Mouse (Mus musculus): ENCODE measurements around the gene D1Pas1. TPM values are rescaled to one million over a fixed set of nuclear protein-coding genes. Genes with fewer than 3 reads are reported as not detected.

Gene D1Pas1
- polyA plus RNA-seq, 1 experiment from 2014 or later, result not detected

GRCm38 (mm10) chr1:186930888-186931233 is 36.4 kb upstream of the D1Pas1 start:
- Histone ChIP-seq H3K9ac (ENCODE audit: low read depth, low read length) (no peak overlapping the region), H3K27me3 (ENCODE audit: control insufficient read depth, insufficient read depth, low read depth, low read length) (no peaks in the 10 kb centered on the region), H3K9me3 (replicated peaks; ENCODE audit: control insufficient read depth, low read length) (no peaks in the 10 kb centered on the region), H3K27ac (ENCODE audit: low read length) (no peak overlapping the region), H3K4me2 (ENCODE audit: low read depth, low read length) (no peak overlapping the region), H3K36me3 (ENCODE audit: control insufficient read depth, insufficient read depth) (no peaks in the 10 kb centered on the region), H3K4me3 (ENCODE audit: low read depth, low read length) (no peak overlapping the region), H3K4me1 (ENCODE audit: control insufficient read depth, low read depth, low read length) (no peaks in the 10 kb centered on the region)
- 76% methylated on average over 6 of the region's 6 CpGs for WGBS (ENCODE audit: insufficient replicate concordance)
- ATAC-seq (ENCODE audit: low read depth), result no peak

- Histone ChIP-seq H3K36me3 (ENCODE audit: control insufficient read depth, insufficient read depth) (no peaks in the 10 kb centered on the region), H3K4me2 (ENCODE audit: low read depth, low read length) (no peak overlapping the region), H3K27ac (ENCODE audit: low read length) (no peak overlapping the region), H3K9me3 (replicated peaks; ENCODE audit: control insufficient read depth, low read length) (no peaks in the 10 kb centered on the region), H3K9ac (ENCODE audit: low read depth, low read length) (no peak overlapping the region), H3K27me3 (ENCODE audit: control insufficient read depth, insufficient read depth, low read depth, low read length) (no peaks in the 10 kb centered on the region), H3K4me1 (ENCODE audit: control insufficient read depth, low read depth, low read length) (no peaks in the 10 kb centered on the region), H3K4me3 (ENCODE audit: low read depth, low read length) (no peak overlapping the region)
- no peak for ATAC-seq (ENCODE audit: low read depth)
- 73% methylated on average over 1 of the region's 1 CpGs for whole genome bisulfite sequencing (ENCODE audit: insufficient replicate concordance)
These were observed 33.0 kb upstream of the D1Pas1 start for GRCm38 (mm10) chr1:186934205-186934604.

- Histone ChIP-seq H3K27ac (ENCODE audit: low read length) (no peak overlapping the region), H3K27me3 (ENCODE audit: control insufficient read depth, insufficient read depth, low read depth, low read length) (no peaks in the 10 kb centered on the region), H3K9me3 (replicated peaks; ENCODE audit: control insufficient read depth, low read length) (no peaks in the 10 kb centered on the region; the same call in 1 of the 2 replicates), H3K36me3 (ENCODE audit: control insufficient read depth, insufficient read depth) (no peaks in the 10 kb centered on the region), H3K4me2 (ENCODE audit: low read depth, low read length) (no peak overlapping the region), H3K9ac (ENCODE audit: low read depth, low read length) (no peak overlapping the region), H3K4me3 (ENCODE audit: low read depth, low read length) (no peak overlapping the region), H3K4me1 (ENCODE audit: control insufficient read depth, low read depth, low read length) (no peaks in the 10 kb centered on the region; the same call in 1 of the 2 replicates)
- WGBS (ENCODE audit: insufficient replicate concordance), result 45% methylated on average over 4 of the region's 4 CpGs
- no peak for ATAC-seq (ENCODE audit: low read depth)
These were observed 14.8 kb upstream of the D1Pas1 start for GRCm38 (mm10) chr1:186952381-186952780.

GRCm38 (mm10) chr1:186954591-186954990 is 12.6 kb upstream of the D1Pas1 start:
- no peak overlapping the region for H3K9ac ChIP-seq (ENCODE audit: low read depth, low read length)
- no peak overlapping the region for H3K27ac ChIP-seq (ENCODE audit: low read length)
- no peak for ATAC-seq (ENCODE audit: low read depth)
- H3K27me3 ChIP-seq (ENCODE audit: control insufficient read depth, insufficient read depth, low read depth, low read length), result no peaks in the 10 kb centered on the region
- 63% methylated on average over 4 of the region's 4 CpGs for WGBS (ENCODE audit: insufficient replicate concordance)
- H3K4me3 ChIP-seq (ENCODE audit: low read depth, low read length), result no peak overlapping the region
- H3K9me3 ChIP-seq (replicated peaks; ENCODE audit: control insufficient read depth, low read length), result no peaks in the 10 kb centered on the region; the same call in 1 of the 2 replicates
- H3K36me3 ChIP-seq (ENCODE audit: control insufficient read depth, insufficient read depth), result no peaks in the 10 kb centered on the region
- no peaks in the 10 kb centered on the region; the same call in 1 of the 2 replicates for H3K4me1 ChIP-seq (ENCODE audit: control insufficient read depth, low read depth, low read length)
- H3K4me2 ChIP-seq (ENCODE audit: low read depth, low read length), result no peak overlapping the region

- no peak overlapping the region for H3K4me3 ChIP-seq (ENCODE audit: low read depth, low read length)
- H3K36me3 ChIP-seq (ENCODE audit: control insufficient read depth, insufficient read depth), result no peaks in the 10 kb centered on the region
- no peak overlapping the region for H3K4me2 ChIP-seq (ENCODE audit: low read depth, low read length)
- no peak for ATAC-seq (ENCODE audit: low read depth)
- H3K27me3 ChIP-seq (ENCODE audit: control insufficient read depth, insufficient read depth, low read depth, low read length), result no peaks in the 10 kb centered on the region
- H3K27ac ChIP-seq (ENCODE audit: low read length), result no peak overlapping the region
- H3K9me3 ChIP-seq (replicated peaks; ENCODE audit: control insufficient read depth, low read length), result no peaks in the 10 kb centered on the region
- 29% methylated on average over 4 of the region's 4 CpGs for WGBS (ENCODE audit: insufficient replicate concordance)
- H3K4me1 ChIP-seq (ENCODE audit: control insufficient read depth, low read depth, low read length), result no peaks in the 10 kb centered on the region
- H3K9ac ChIP-seq (ENCODE audit: low read depth, low read length), result no peak overlapping the region
These were observed 7.8 kb upstream of the D1Pas1 start for GRCm38 (mm10) chr1:186959380-186959779.

- no peaks in the 10 kb centered on the region for H3K36me3 ChIP-seq (ENCODE audit: control insufficient read depth, insufficient read depth)
- H3K4me1 ChIP-seq (ENCODE audit: control insufficient read depth, low read depth, low read length), result no peaks in the 10 kb centered on the region
- no peaks in the 10 kb centered on the region for H3K27me3 ChIP-seq (ENCODE audit: control insufficient read depth, insufficient read depth, low read depth, low read length)
- ATAC-seq (ENCODE audit: low read depth), result no peak
- H3K4me3 ChIP-seq (ENCODE audit: low read depth, low read length), result no peak overlapping the region
- H3K9ac ChIP-seq (ENCODE audit: low read depth, low read length), result no peak overlapping the region
- no peak overlapping the region for H3K27ac ChIP-seq (ENCODE audit: low read length)
- H3K9me3 ChIP-seq (replicated peaks; ENCODE audit: control insufficient read depth, low read length), result peaks cover 18% of the 10 kb centered on the region
- WGBS (ENCODE audit: insufficient replicate concordance), result 40% methylated on average over 4 of the region's 4 CpGs
- no peak overlapping the region for H3K4me2 ChIP-seq (ENCODE audit: low read depth, low read length)
These were observed 2.9 kb upstream of the D1Pas1 start for GRCm38 (mm10) chr1:186964143-186964875.

GRCm38 (mm10) chr1:186967926-186968325 is 710 bp downstream of the D1Pas1 start:
- no peak overlapping the region for H3K9ac ChIP-seq (ENCODE audit: low read depth, low read length)
- H3K36me3 ChIP-seq (ENCODE audit: control insufficient read depth, insufficient read depth), result no peaks in the 10 kb centered on the region
- H3K27me3 ChIP-seq (ENCODE audit: control insufficient read depth, insufficient read depth, low read depth, low read length), result no peaks in the 10 kb centered on the region
- H3K9me3 ChIP-seq (replicated peaks; ENCODE audit: control insufficient read depth, low read length), result peaks cover 18% of the 10 kb centered on the region
- no peak for ATAC-seq (ENCODE audit: low read depth)
- no peak overlapping the region for H3K4me2 ChIP-seq (ENCODE audit: low read depth, low read length)
- 83% methylated on average over 34 of the region's 34 CpGs for WGBS (ENCODE audit: insufficient replicate concordance)
- no peaks in the 10 kb centered on the region for H3K4me1 ChIP-seq (ENCODE audit: control insufficient read depth, low read depth, low read length)
- no peak overlapping the region for H3K27ac ChIP-seq (ENCODE audit: low read length)
- H3K4me3 ChIP-seq (ENCODE audit: low read depth, low read length), result no peak overlapping the region

- Histone ChIP-seq H3K36me3 (ENCODE audit: control insufficient read depth, insufficient read depth) (no peaks in the 10 kb centered on the region), H3K4me3 (ENCODE audit: low read depth, low read length) (no peak overlapping the region), H3K9ac (ENCODE audit: low read depth, low read length) (no peak overlapping the region), H3K4me1 (ENCODE audit: control insufficient read depth, low read depth, low read length) (no peaks in the 10 kb centered on the region), H3K27ac (ENCODE audit: low read length) (no peak overlapping the region), H3K9me3 (replicated peaks; ENCODE audit: control insufficient read depth, low read length) (no peaks in the 10 kb centered on the region), H3K27me3 (ENCODE audit: control insufficient read depth, insufficient read depth, low read depth, low read length) (no peaks in the 10 kb centered on the region), H3K4me2 (ENCODE audit: low read depth, low read length) (no peak overlapping the region)
- 43% methylated on average over 4 of the region's 4 CpGs for WGBS (ENCODE audit: insufficient replicate concordance)
- no peak for ATAC-seq (ENCODE audit: low read depth)
These were observed 9.8 kb downstream of the D1Pas1 start for GRCm38 (mm10) chr1:186976937-186977540.

- Histone ChIP-seq H3K9ac (ENCODE audit: low read depth, low read length) (no peak overlapping the region), H3K9me3 (replicated peaks; ENCODE audit: control insufficient read depth, low read length) (no peaks in the 10 kb centered on the region), H3K4me2 (ENCODE audit: low read depth, low read length) (no peak overlapping the region), H3K27me3 (ENCODE audit: control insufficient read depth, insufficient read depth, low read depth, low read length) (no peaks in the 10 kb centered on the region), H3K36me3 (ENCODE audit: control insufficient read depth, insufficient read depth) (no peaks in the 10 kb centered on the region), H3K4me3 (ENCODE audit: low read depth, low read length) (no peak overlapping the region), H3K4me1 (ENCODE audit: control insufficient read depth, low read depth, low read length) (no peaks in the 10 kb centered on the region), H3K27ac (ENCODE audit: low read length) (no peak overlapping the region)
- 56% methylated on average over 2 of the region's 2 CpGs for WGBS (ENCODE audit: insufficient replicate concordance)
- ATAC-seq (ENCODE audit: low read depth), result no peak
These were observed 10.6 kb downstream of the D1Pas1 start for GRCm38 (mm10) chr1:186977801-186978200.
